Mouse (Mus musculus) lung, postnatal 0 days (tissue): ENCODE data around the gene Vwa3b.

Source experiments
- CTCF ChIP-seq: IDR thresholded peaks from 2 replicates; pipeline ENCODE4 v1.5.1; 2016; ENCODE audit warnings: antibody characterized with exemption, mild to moderate bottlenecking
- EP300 ChIP-seq: IDR thresholded peaks from 2 replicates; pipeline ENCODE4 v1.6.1; 2016; ENCODE audit warnings: antibody characterized with exemption, mild to moderate bottlenecking, control low read depth

GRCm38 (mm10) chr1:37122306-37122705 is 95.9 kb downstream of the Vwa3b start:
- TF ChIP-seq CTCF, result no peak
- no peak for TF ChIP-seq EP300
